Comparison of ENCODE assay signal across 12 mouse cellular contexts in genomic region chr7:142664465-142665029, GRCm38 (mm10). TPM values are rescaled to one million over a fixed set of nuclear protein-coding genes. Genes with fewer than 3 reads are reported as not detected.
DNase-seq lines count a peak whose midpoint lies in the region; ATAC-seq lines count a peak whose summit lies in the region.
"Had no signal": no experiment of that assay in that cellular context is flagged by ENCODE, and none has a peak within 500 bp of the region (broad histone marks: within the 10 kb centered on the region; RNA-seq: fewer than 3 reads in every experiment).

No protein-coding gene starts in this region.

- intact Hi-C loops in heart, postnatal 36 days (cut with DNase I), result no loop called here

- H3K9ac ChIP-seq in heart, embryonic 13.5 days, result peak overlapping the region; percentile 98
- no peak overlapping the region for H3K9ac ChIP-seq in forebrain, embryonic 13.5 days
- no peak overlapping the region for H3K9ac ChIP-seq in liver, embryonic 13.5 days

- no peak for DNase-seq in heart, postnatal 36 days
- DNase-seq in NIH3T3 (ENCODE audit: low read depth), result peak; percentile 17
- no peak for DNase-seq in liver, embryonic 13.5 days
- no peak for DNase-seq in urinary bladder, postnatal 25 days (ENCODE audit: low spot score)
- DNase-seq in right cerebral cortex, adult 2 months (ENCODE audit: low spot score in 2 of 2), result no peak
- DNase-seq in lung, adult 18-20 months, result no peak

- H3K36me3 ChIP-seq in heart, embryonic 13.5 days, result peaks cover 43% of the 10 kb centered on the region
- no peaks in the 10 kb centered on the region for H3K36me3 ChIP-seq in forebrain, embryonic 13.5 days (ENCODE audit: poor library complexity, severe bottlenecking)
- peaks cover 15% of the 10 kb centered on the region for H3K36me3 ChIP-seq in liver, embryonic 13.5 days

- H3K4me1 ChIP-seq in heart, embryonic 13.5 days, result peaks cover 31% of the 10 kb centered on the region; the same call in 1 of the 2 replicates
- H3K4me1 ChIP-seq in forebrain, embryonic 13.5 days, result peaks cover 7% of the 10 kb centered on the region; the same call in 1 of the 2 replicates
- H3K4me1 ChIP-seq in liver, embryonic 13.5 days (replicated peaks), result peaks cover 6% of the 10 kb centered on the region

- H3K4me3 ChIP-seq in heart, embryonic 13.5 days, result peak overlapping the region; percentile 80
- H3K4me3 ChIP-seq in forebrain, embryonic 13.5 days, result 0 out of 2 replicates have a peak overlapping the region, but pooled peaks have one; percentile 13
- peak overlapping the region; percentile 29 for H3K4me3 ChIP-seq in liver, embryonic 13.5 days (replicated peaks)
- H3K4me3 ChIP-seq: myocyte had no signal

- WGBS in heart, embryonic 13.5 days, result 4% methylated on average over 9 of the region's 9 CpGs
- 4% methylated on average over 9 of the region's 9 CpGs for WGBS in forebrain, embryonic 13.5 days
- WGBS in liver, embryonic 13.5 days (ENCODE audit: insufficient replicate concordance), result 4% methylated on average over 9 of the region's 9 CpGs

- H3K27me3 ChIP-seq in heart, embryonic 13.5 days (replicated peaks), result peaks cover 69% of the 10 kb centered on the region
- peaks cover 77% of the 10 kb centered on the region for H3K27me3 ChIP-seq in forebrain, embryonic 13.5 days
- H3K27me3 ChIP-seq in liver, embryonic 13.5 days, result peaks cover 76% of the 10 kb centered on the region

- no peak; the same call in 1 of the 2 replicates for ATAC-seq in heart, embryonic 13.5 days (ENCODE audit: extremely low read depth, insufficient number of reproducible peaks, low FRiP score, low TSS enrichment)
- no peak for ATAC-seq in forebrain, embryonic 13.5 days
- peak; percentile 61 for ATAC-seq in liver, embryonic 13.5 days (ENCODE audit: low read depth)

- H3K27ac ChIP-seq in heart, embryonic 13.5 days (replicated peaks), result peak overlapping the region; percentile 99
- no peak overlapping the region for H3K27ac ChIP-seq in forebrain, embryonic 13.5 days
- H3K27ac ChIP-seq in liver, embryonic 13.5 days, result peak overlapping the region; percentile 58

- H3K9me3 ChIP-seq in heart, embryonic 13.5 days, result peaks cover 14% of the 10 kb centered on the region
- H3K9me3 ChIP-seq in forebrain, embryonic 13.5 days (replicated peaks), result peaks cover 1% of the 10 kb centered on the region
- peaks cover 2% of the 10 kb centered on the region for H3K9me3 ChIP-seq in liver, embryonic 13.5 days (replicated peaks)

- peak overlapping the region; percentile 78 for H3K4me2 ChIP-seq in heart, embryonic 13.5 days
- H3K4me2 ChIP-seq in forebrain, embryonic 13.5 days, result no peak overlapping the region
- peak overlapping the region; percentile 52 for H3K4me2 ChIP-seq in liver, embryonic 13.5 days

RNA-seq across cellular contexts. Expression of gene Igf2, which starts 2.1 kb away (rescaled TPM):
- polyA plus RNA-seq in heart, embryonic 13.5 days (2015; fragmentation: Nextera tagmentation; extraction: Ambion mirVana), result 1,357 and 1,430 TPM in 2 replicates
- 10 to 100 TPM; 78.1 to 89.2 TPM for total RNA-seq in heart, postnatal 36 days (2021)
- polyA plus RNA-seq in forebrain, embryonic 13.5 days (2015; fragmentation: Nextera tagmentation; extraction: Ambion mirVana), result 56.6 and 57.6 TPM in 2 replicates
- 369 and 378 TPM in 2 replicates for polyA plus RNA-seq in liver, embryonic 13.5 days (2015; fragmentation: Nextera tagmentation; extraction: Ambion mirVana)
- total RNA-seq: CH12.LX; hematopoietic stem cell, adult 5-6 weeks had no signal

RNA-seq across cellular contexts. Expression of gene Gm49394, which starts 5.2 kb away (rescaled TPM):
- polyA plus RNA-seq in heart, embryonic 13.5 days (2015; fragmentation: Nextera tagmentation; extraction: Ambion mirVana), result 0.04 and 0.05 TPM in 2 replicates
- total RNA-seq in heart, postnatal 36 days (2021), result under 1 TPM in 1 of 2 experiments, not detected in 1; 0.08 TPM
- 0.05 TPM in 1 of 2 replicates, not detected in the other for polyA plus RNA-seq in forebrain, embryonic 13.5 days (2015; fragmentation: Nextera tagmentation; extraction: Ambion mirVana)
- polyA plus RNA-seq in liver, embryonic 13.5 days (2015; fragmentation: Nextera tagmentation; extraction: Ambion mirVana), result not detected in 2 replicates
- total RNA-seq: adrenal gland, postnatal 14 days; CH12.LX; hematopoietic stem cell, adult 5-6 weeks had no signal

Comparison
In these comparisons a context has a peak if more than half of its experiments do, and no peak if none do; other contexts are left out.
1. H3K4me3 ChIP-seq: peak in every context shown above with its lines; median percentile 80 in heart, embryonic 13.5 days; 29 in liver, embryonic 13.5 days; 13 in forebrain, embryonic 13.5 days.